Mouse (Mus musculus): ENCODE results near the gene Ube2h.

Ube2h gene

GRCm38 (mm10) chr6:30299116-30299515 is 5.2 kb downstream of the Ube2h start:
- DNase-seq, result no peak

GRCm38 (mm10) chr6:30292579-30292978 is 11.8 kb downstream of the Ube2h start:
- DNase-seq, result no peak

GRCm38 (mm10) chr6:30287958-30288357 is 16.4 kb downstream of the Ube2h start:
- peak; percentile 94 for DNase-seq

- DNase-seq, result no peak
Observed at GRCm38 (mm10) chr6:30286642-30287041, 17.7 kb downstream of the Ube2h start.

GRCm38 (mm10) chr6:30284177-30284576 is 20.2 kb downstream of the Ube2h start:
- DNase-seq, result no peak

GRCm38 (mm10) chr6:30282361-30282760 is 22.0 kb downstream of the Ube2h start:
- DNase-seq, result no peak

- DNase-seq, result no peak
Observed at GRCm38 (mm10) chr6:30278374-30278773, 26.0 kb downstream of the Ube2h start.

- no peak for DNase-seq
Observed at GRCm38 (mm10) chr6:30276882-30277281, 27.5 kb downstream of the Ube2h start.

GRCm38 (mm10) chr6:30276375-30276774 is 28.0 kb downstream of the Ube2h start:
- no peak for DNase-seq

GRCm38 (mm10) chr6:30275159-30275847 is 29.0 kb downstream of the Ube2h start:
- DNase-seq, result no peak

- no peak for DNase-seq
Observed at GRCm38 (mm10) chr6:30272911-30273310, 31.4 kb downstream of the Ube2h start.

- no peak for DNase-seq
Observed at GRCm38 (mm10) chr6:30272338-30272905, 31.9 kb downstream of the Ube2h start.

- DNase-seq, result no peak
Observed at GRCm38 (mm10) chr6:30269846-30270245, 34.5 kb downstream of the Ube2h start.

- DNase-seq, result no peak
Observed at GRCm38 (mm10) chr6:30267486-30267885, 36.9 kb downstream of the Ube2h start.

- no peak for DNase-seq
Observed at GRCm38 (mm10) chr6:30265402-30265801, 38.9 kb downstream of the Ube2h start.

- no peak for DNase-seq
Observed at GRCm38 (mm10) chr6:30263053-30263452, 41.3 kb downstream of the Ube2h start.

- DNase-seq, result no peak
Observed at GRCm38 (mm10) chr6:30259271-30259670, 45.1 kb downstream of the Ube2h start.

- no peak for DNase-seq
Observed at GRCm38 (mm10) chr6:30257962-30258361, 46.4 kb downstream of the Ube2h start.

GRCm38 (mm10) chr6:30255846-30256245 is 48.5 kb downstream of the Ube2h start:
- no peak for DNase-seq

- no peak for DNase-seq
Observed at GRCm38 (mm10) chr6:30252271-30253010, 51.9 kb downstream of the Ube2h start.

- no peak for DNase-seq
Observed at GRCm38 (mm10) chr6:30248708-30249107, 55.6 kb downstream of the Ube2h start.

- DNase-seq, result no peak
Observed at GRCm38 (mm10) chr6:30245940-30246339, 58.4 kb downstream of the Ube2h start.

GRCm38 (mm10) chr6:30245397-30245796 is 58.9 kb downstream of the Ube2h start:
- no peak for DNase-seq

- DNase-seq, result peak; percentile 90
Observed at GRCm38 (mm10) chr6:30243347-30244007, 60.9 kb downstream of the Ube2h start.

Data from heart, adult 11 months (tissue).